Mouse (Mus musculus): ENCODE results near the gene Pspn.

DNA sequence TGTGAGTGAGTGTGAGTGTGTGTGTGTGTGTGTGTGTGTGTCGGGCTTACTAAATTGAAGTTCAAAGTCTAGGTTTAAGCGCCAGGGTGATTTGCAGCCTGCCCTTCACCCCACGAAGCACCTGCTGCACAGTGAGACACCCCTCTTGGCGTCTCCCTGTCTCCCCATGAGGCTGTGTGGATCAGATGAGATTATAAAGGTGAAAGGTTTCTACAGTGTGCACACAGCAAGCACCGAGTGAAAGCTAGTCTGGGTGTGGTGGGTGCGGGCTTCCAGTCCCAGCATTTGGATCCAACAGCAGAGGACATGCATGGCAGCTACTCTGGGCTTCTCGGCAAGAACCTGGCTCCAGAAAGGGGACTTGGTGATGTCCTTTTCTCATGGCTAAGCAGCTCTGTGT, 18.8 kb downstream of the Pspn start:
- TF ChIP-seq GATA1 (IDR thresholded peaks at IDR 0.05; ENCODE audit: borderline replicate concordance, low read length) (no peak), CTCF (IDR thresholded peaks at IDR 0.05; ENCODE audit: low read depth, low read length) (no peak), POLR2AphosphoS5 (IDR thresholded peaks at IDR 0.05; ENCODE audit: insufficient replicate concordance, low read depth, low read length) (no peak)

All from G1E (cell line).